Comparison of ENCODE assay signal across 30 mouse cellular contexts in the genomic region with DNA sequence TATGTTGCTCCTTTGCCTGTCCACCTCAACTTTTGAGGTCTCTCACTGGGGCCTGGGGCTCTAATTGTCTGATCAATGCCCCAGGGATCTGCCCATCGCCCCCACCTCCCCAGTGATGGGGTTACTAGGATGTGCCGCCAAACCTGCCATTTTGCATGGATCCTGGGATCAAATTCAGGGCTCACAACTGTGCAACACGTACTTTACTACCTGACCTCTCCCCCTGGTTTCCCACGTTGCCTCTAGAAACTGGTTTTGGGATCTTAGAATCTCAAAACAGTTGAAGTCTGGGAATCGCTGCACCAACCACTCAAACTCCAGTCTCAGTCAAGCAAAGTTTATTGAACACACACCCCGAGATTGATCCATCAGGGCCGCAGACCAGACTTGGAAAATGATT. TPM values are rescaled to one million over a fixed set of nuclear protein-coding genes. Genes with fewer than 3 reads are reported as not detected.
"Had no signal": no experiment of that assay in that cellular context is flagged by ENCODE, and none has a peak within 500 bp of the region (broad histone marks: within the 10 kb centered on the region; RNA-seq: fewer than 3 reads in every experiment).

No protein-coding gene starts in this region.

- H3K27ac ChIP-seq: embryonic facial prominence, embryonic 10.5 days; embryonic facial prominence, embryonic 12.5 days; embryonic facial prominence, embryonic 13.5 days; embryonic facial prominence, embryonic 15.5 days; forebrain, embryonic 10.5 days; forebrain, embryonic 12.5 days; forebrain, embryonic 13.5 days; forebrain, embryonic 15.5 days; gastrocnemius, adult 2 months; heart, adult 2 months had no signal

- H3K4me3 ChIP-seq: embryonic facial prominence, embryonic 10.5 days; embryonic facial prominence, embryonic 12.5 days; embryonic facial prominence, embryonic 13.5 days; embryonic facial prominence, embryonic 15.5 days; erythroblast, embryonic 14.5 days; forebrain, embryonic 10.5 days; forebrain, embryonic 12.5 days; forebrain, embryonic 13.5 days; forebrain, embryonic 15.5 days; gastrocnemius, adult 2 months; heart, adult 2 months had no signal

- H3K9me3 ChIP-seq: embryonic facial prominence, embryonic 10.5 days; embryonic facial prominence, embryonic 12.5 days; embryonic facial prominence, embryonic 13.5 days; embryonic facial prominence, embryonic 15.5 days; forebrain, embryonic 10.5 days; forebrain, embryonic 12.5 days; forebrain, embryonic 13.5 days; forebrain, embryonic 15.5 days had no signal

- H3K27me3 ChIP-seq: embryonic facial prominence, embryonic 12.5 days; embryonic facial prominence, embryonic 13.5 days; embryonic facial prominence, embryonic 15.5 days; forebrain, embryonic 12.5 days; forebrain, embryonic 13.5 days; forebrain, embryonic 15.5 days had no signal

- H3K4me2 ChIP-seq: embryonic facial prominence, embryonic 12.5 days; embryonic facial prominence, embryonic 13.5 days; embryonic facial prominence, embryonic 15.5 days; forebrain, embryonic 12.5 days; forebrain, embryonic 13.5 days; forebrain, embryonic 15.5 days had no signal

- ATAC-seq: forebrain, embryonic 13.5 days; forebrain, embryonic 14.5 days; forebrain, embryonic 15.5 days; forebrain, embryonic 16.5 days; forebrain, postnatal 0 days had no signal

- DNase-seq: cerebellum, adult 2 months; cerebellum, adult 8-10 months; cerebellum, adult 9-10 months; cerebellum, adult 9-11 months; cerebellum, postnatal 10 days; cerebellum, postnatal 14 days; cerebellum, postnatal 25 days; cerebellum, postnatal 36 days; embryo, embryonic 11 days; forebrain, postnatal 0 days; gastrocnemius, adult 2 months; gastrocnemius, postnatal 10 days; gastrocnemius, postnatal 14 days; gastrocnemius, postnatal 25 days; gastrocnemius, postnatal 36 days; heart, adult 18-20 months; heart, adult 2 months had no signal

- H3K4me1 ChIP-seq: embryonic facial prominence, embryonic 10.5 days; embryonic facial prominence, embryonic 12.5 days; embryonic facial prominence, embryonic 13.5 days; embryonic facial prominence, embryonic 15.5 days; forebrain, embryonic 12.5 days; forebrain, embryonic 13.5 days; forebrain, embryonic 15.5 days had no signal

- H3K9ac ChIP-seq: embryonic facial prominence, embryonic 12.5 days; embryonic facial prominence, embryonic 13.5 days; embryonic facial prominence, embryonic 15.5 days; forebrain, embryonic 12.5 days; forebrain, embryonic 13.5 days; forebrain, embryonic 15.5 days; forebrain, postnatal 0 days had no signal

RNA-seq across cellular contexts. Expression of a gene that starts 30.1 kb away (rescaled TPM):
- total RNA-seq: common myeloid progenitor, adult 5-6 weeks; gastrocnemius, adult 2 months; gastrocnemius, adult 8-10 months; gastrocnemius, postnatal 14 days; gastrocnemius, postnatal 36 days; heart, adult 18-20 months had no signal
- polyA plus RNA-seq: erythroblast, embryonic 14.5 days had no signal
